19 mouse cellular contexts compared by ENCODE assay signal in the genomic region with DNA sequence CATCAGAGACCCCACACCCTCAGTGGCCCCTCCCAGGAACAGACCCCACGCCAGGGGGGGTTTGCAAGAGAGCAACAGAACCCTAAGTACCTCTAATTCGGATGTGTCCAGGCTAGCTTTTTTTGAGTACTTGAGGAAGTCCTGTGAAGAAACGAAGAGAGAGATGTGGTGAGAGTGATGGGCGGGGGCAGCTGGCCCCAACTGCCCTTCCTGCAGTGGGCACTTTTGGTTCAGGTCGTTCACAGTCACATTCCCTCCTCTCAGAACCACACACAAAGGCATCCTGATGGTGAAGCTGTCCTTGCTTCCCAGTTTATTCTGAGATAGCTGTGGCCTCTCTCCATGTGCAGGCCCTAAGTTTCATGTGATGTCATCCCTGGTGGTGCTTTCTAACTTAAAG.
DNase-seq lines count a peak whose midpoint lies in the region; ATAC-seq and TF ChIP-seq lines count a peak whose summit lies in the region.
"Had no signal": no experiment of that assay in that cellular context is flagged by ENCODE, and none has a peak within 500 bp of the region (broad histone marks: within the 10 kb centered on the region; RNA-seq: fewer than 3 reads in every experiment).

No protein-coding gene starts in this region.

- no peak for TF ChIP-seq CTCF in olfactory bulb, adult 2 months (IDR thresholded peaks at IDR 0.05; ENCODE audit: insufficient read depth, low read depth, low read length)

- H3K4me3 ChIP-seq in hindbrain, embryonic 13.5 days = no peak overlapping the region
- H3K4me3 ChIP-seq in hindbrain, embryonic 11.5 days (ENCODE audit: low read depth, low read length) = no peak overlapping the region
- H3K4me3 ChIP-seq in neural tube, embryonic 13.5 days = no peak overlapping the region
- H3K4me3 ChIP-seq in hindbrain, embryonic 14.5 days (replicated peaks; ENCODE audit: low read length) = no peak overlapping the region
- H3K4me3 ChIP-seq in olfactory bulb, adult 2 months (ENCODE audit: insufficient read depth, low read depth, low read length) = no peak overlapping the region
- H3K4me3 ChIP-seq: liver, embryonic 13.5 days had no signal

- no peak for TF ChIP-seq POLR2A in olfactory bulb, adult 2 months (IDR thresholded peaks at IDR 0.05; ENCODE audit: insufficient read depth, low read depth, low read length)

- H3K4me2 ChIP-seq in hindbrain, embryonic 13.5 days = no peak overlapping the region
- no peak overlapping the region for H3K4me2 ChIP-seq in hindbrain, embryonic 11.5 days (replicated peaks; ENCODE audit: low read depth, low read length)
- no peak overlapping the region for H3K4me2 ChIP-seq in neural tube, embryonic 13.5 days
- no peak overlapping the region for H3K4me2 ChIP-seq in hindbrain, embryonic 14.5 days (replicated peaks)
- H3K4me2 ChIP-seq: liver, embryonic 13.5 days; lung, embryonic 14.5 days had no signal

- ATAC-seq in hindbrain, embryonic 13.5 days (ENCODE audit: low FRiP score) = no peak
- no peak for ATAC-seq in hindbrain, embryonic 11.5 days (ENCODE audit: low FRiP score)
- no peak for ATAC-seq in neural tube, embryonic 13.5 days (ENCODE audit: low read depth)
- no peak for ATAC-seq in hindbrain, embryonic 14.5 days (ENCODE audit: low FRiP score)
- ATAC-seq: forebrain, embryonic 16.5 days; midbrain, embryonic 16.5 days had no signal

- H3K9me3 ChIP-seq in hindbrain, embryonic 13.5 days = no peaks in the 10 kb centered on the region
- no peaks in the 10 kb centered on the region for H3K9me3 ChIP-seq in hindbrain, embryonic 11.5 days (ENCODE audit: control insufficient read depth, low read length)
- H3K9me3 ChIP-seq in neural tube, embryonic 13.5 days = no peaks in the 10 kb centered on the region
- no peaks in the 10 kb centered on the region for H3K9me3 ChIP-seq in hindbrain, embryonic 14.5 days (ENCODE audit: control insufficient read depth, low read length)
- H3K9me3 ChIP-seq: liver, embryonic 13.5 days had no signal

- H3K27me3 ChIP-seq in hindbrain, embryonic 13.5 days = no peaks in the 10 kb centered on the region
- no peaks in the 10 kb centered on the region for H3K27me3 ChIP-seq in hindbrain, embryonic 11.5 days (ENCODE audit: control insufficient read depth, insufficient read depth, low read length)
- H3K27me3 ChIP-seq in neural tube, embryonic 13.5 days = no peaks in the 10 kb centered on the region
- H3K27me3 ChIP-seq in hindbrain, embryonic 14.5 days (ENCODE audit: control insufficient read depth, insufficient read depth, low read length) = no peaks in the 10 kb centered on the region
- H3K27me3 ChIP-seq: CH12.LX; liver, embryonic 13.5 days had no signal

- H3K9ac ChIP-seq in hindbrain, embryonic 13.5 days = 0 out of 2 replicates have a peak overlapping the region, but pooled peaks have one; percentile 9
- no peak overlapping the region for H3K9ac ChIP-seq in hindbrain, embryonic 11.5 days (ENCODE audit: low read depth, low read length)
- peak overlapping the region; percentile 34; the same call in 1 of the 2 replicates for H3K9ac ChIP-seq in neural tube, embryonic 13.5 days
- H3K9ac ChIP-seq in hindbrain, embryonic 14.5 days = no peak overlapping the region
- H3K9ac ChIP-seq: liver, embryonic 13.5 days; lung, embryonic 14.5 days had no signal

- H3K4me1 ChIP-seq in hindbrain, embryonic 13.5 days (replicated peaks) = peaks cover 14% of the 10 kb centered on the region
- H3K4me1 ChIP-seq in hindbrain, embryonic 11.5 days (replicated peaks; ENCODE audit: control insufficient read depth, insufficient read depth, low read length) = no peaks in the 10 kb centered on the region; the same call in 1 of the 2 replicates
- peaks cover 13% of the 10 kb centered on the region for H3K4me1 ChIP-seq in neural tube, embryonic 13.5 days (replicated peaks)
- no peaks in the 10 kb centered on the region for H3K4me1 ChIP-seq in hindbrain, embryonic 14.5 days (replicated peaks; ENCODE audit: control insufficient read depth, insufficient read depth, low read length)
- peaks cover 16% of the 10 kb centered on the region for H3K4me1 ChIP-seq in olfactory bulb, adult 2 months (ENCODE audit: control insufficient read depth, insufficient read depth, low read length)
- H3K4me1 ChIP-seq: liver, embryonic 13.5 days had no signal

- no peak overlapping the region for H3K27ac ChIP-seq in hindbrain, embryonic 13.5 days
- no peak overlapping the region for H3K27ac ChIP-seq in hindbrain, embryonic 11.5 days (ENCODE audit: low read depth, low read length)
- H3K27ac ChIP-seq in neural tube, embryonic 13.5 days (replicated peaks) = no peak overlapping the region
- H3K27ac ChIP-seq in hindbrain, embryonic 14.5 days = 0 out of 2 replicates have a peak overlapping the region, but pooled peaks have one; percentile 20
- H3K27ac ChIP-seq in olfactory bulb, adult 2 months (ENCODE audit: insufficient read depth, low read depth, low read length) = peak overlapping the region; percentile 35
- H3K27ac ChIP-seq: liver, embryonic 13.5 days had no signal

- peaks cover 95% of the 10 kb centered on the region for H3K36me3 ChIP-seq in hindbrain, embryonic 13.5 days
- H3K36me3 ChIP-seq in hindbrain, embryonic 11.5 days (ENCODE audit: control insufficient read depth, insufficient read depth, low read length) = peaks cover 9% of the 10 kb centered on the region; the same call in 1 of the 2 replicates
- peaks cover 95% of the 10 kb centered on the region for H3K36me3 ChIP-seq in neural tube, embryonic 13.5 days
- H3K36me3 ChIP-seq in hindbrain, embryonic 14.5 days (replicated peaks; ENCODE audit: control insufficient read depth, insufficient read depth) = peaks cover 91% of the 10 kb centered on the region

- no peak for DNase-seq in hindbrain, embryonic 11.5 days (ENCODE audit: low spot score)
- DNase-seq in neural tube, embryonic 10.5 days (ENCODE audit: extremely low spot score, low spot score) = no peak
- DNase-seq in hindbrain, embryonic 14.5 days (ENCODE audit: low spot score) = no peak
- no peak for DNase-seq in lung, postnatal 10 days
- DNase-seq: adrenal gland, postnatal 14 days; cerebellum, postnatal 10 days; gastrocnemius, postnatal 25 days; kidney, adult 2 months; layer of hippocampus, postnatal 36 days; left cerebral cortex, postnatal 4 days; liver, embryonic 13.5 days; lung, embryonic 14.5 days; lung, postnatal 4 days had no signal

- WGBS in hindbrain, embryonic 13.5 days = 85% methylated on average over 5 of the region's 5 CpGs
- 86% methylated on average over 5 of the region's 5 CpGs for WGBS in hindbrain, embryonic 11.5 days
- 80% methylated on average over 5 of the region's 5 CpGs for WGBS in neural tube, embryonic 13.5 days
- WGBS in hindbrain, embryonic 14.5 days = 87% methylated on average over 5 of the region's 5 CpGs
- 73% methylated on average over 5 of the region's 5 CpGs for WGBS in olfactory bulb, adult 2 months

Comparison
In these comparisons a context has a peak if more than half of its experiments do, and no peak if none do; other contexts are left out.
1. H3K27ac ChIP-seq: peak in hindbrain, embryonic 14.5 days (single experiment) and olfactory bulb, adult 2 months (single experiment); none in hindbrain, embryonic 13.5 days (single experiment), hindbrain, embryonic 11.5 days (single experiment) and neural tube, embryonic 13.5 days (single experiment).
2. H3K9ac ChIP-seq: peak in hindbrain, embryonic 13.5 days (single experiment) and neural tube, embryonic 13.5 days (single experiment); none in hindbrain, embryonic 11.5 days (single experiment) and hindbrain, embryonic 14.5 days (single experiment).